Mouse (Mus musculus): ENCODE measurements around the gene Igf2bp1. TPM values are rescaled to one million over a fixed set of nuclear protein-coding genes. Genes with fewer than 3 reads are reported as not detected.

The Igf2bp1 gene
- polyA plus RNA-seq, 1 experiment: 37.9 TPM

DNA sequence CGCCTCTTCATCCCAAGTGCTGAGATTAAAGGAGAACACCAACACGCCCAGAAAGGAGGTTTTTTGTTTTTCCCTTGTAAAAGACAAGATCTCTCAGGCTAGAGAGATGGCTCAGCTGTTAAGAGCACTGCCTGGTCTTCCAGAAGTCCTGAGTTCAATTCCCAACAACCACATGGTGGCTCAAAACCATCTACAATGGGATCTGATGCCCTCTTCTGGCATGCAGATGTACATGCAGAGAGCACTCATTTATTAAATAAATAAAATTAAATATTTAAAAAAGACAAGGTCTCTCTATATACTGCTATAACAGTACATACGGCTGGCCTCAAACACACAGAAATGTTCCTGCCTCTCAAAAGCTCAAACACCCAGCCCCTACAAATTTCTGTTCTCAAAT lies 27.3 kb downstream of the Igf2bp1 start:
- 0 out of 2 replicates have a peak, but pooled peaks cover 6% of the 10 kb centered on the region for H3K4me1 ChIP-seq (ENCODE audit: control insufficient read depth, insufficient read depth, low read length)
- H3K4me3 ChIP-seq (ENCODE audit: insufficient read depth, low read length): no peak overlapping the region
- no peak overlapping the region for H3K27ac ChIP-seq (ENCODE audit: insufficient read depth, low read length)
- TF ChIP-seq POLR2A (IDR thresholded peaks at IDR 0.05; ENCODE audit: low read depth, low read length) (no peak), CTCF (IDR thresholded peaks at IDR 0.05; ENCODE audit: borderline replicate concordance, insufficient read depth, low read length) (no peak)

DNA sequence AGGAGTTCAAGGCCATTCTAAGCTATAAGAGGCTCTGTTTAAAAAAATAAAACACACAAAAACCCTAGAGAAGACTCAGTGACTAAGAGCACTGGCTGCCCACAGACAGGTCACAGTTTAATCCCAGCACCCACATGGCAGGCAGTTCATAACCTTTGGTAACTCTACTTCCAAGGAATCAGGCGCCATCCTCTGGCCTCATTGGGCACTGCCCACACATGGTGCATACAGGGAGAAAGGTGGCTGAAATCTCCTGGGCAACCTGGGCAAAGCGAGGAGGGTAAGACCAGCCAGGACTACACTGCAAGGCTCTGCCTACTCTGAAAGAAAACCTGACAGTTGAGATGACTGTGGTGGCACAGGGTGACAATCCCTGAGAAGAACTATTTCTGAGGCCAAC lies 29.4 kb downstream of the Igf2bp1 start:
- H3K4me1 ChIP-seq (ENCODE audit: control insufficient read depth, insufficient read depth, low read length): no peaks in the 10 kb centered on the region
- no peak overlapping the region for H3K27ac ChIP-seq (ENCODE audit: insufficient read depth, low read length)
- H3K4me3 ChIP-seq (ENCODE audit: insufficient read depth, low read length): no peak overlapping the region
- TF ChIP-seq CTCF (IDR thresholded peaks at IDR 0.05; ENCODE audit: borderline replicate concordance, insufficient read depth, low read length) (no peak), POLR2A (IDR thresholded peaks at IDR 0.05; ENCODE audit: low read depth, low read length) (no peak)

DNA sequence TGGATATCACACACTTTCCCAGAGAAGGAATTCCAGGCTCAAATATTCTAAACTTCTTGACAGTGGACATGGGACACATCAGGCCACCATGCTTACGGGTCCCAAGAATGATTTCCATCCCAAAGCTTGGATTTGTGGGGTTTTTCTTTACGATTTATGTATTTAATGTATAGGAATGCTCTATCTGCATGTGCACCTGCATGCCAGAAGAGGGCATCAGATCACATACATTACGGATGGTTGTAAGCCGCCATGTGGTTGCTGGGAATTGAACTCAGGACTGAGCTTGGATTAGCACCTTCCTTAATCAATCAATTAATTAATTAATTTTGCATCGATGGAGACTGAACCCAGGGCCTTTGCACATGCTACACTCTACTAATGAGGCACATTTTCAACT lies 30.0 kb downstream of the Igf2bp1 start:
- Histone ChIP-seq H3K27ac (ENCODE audit: insufficient read depth, low read length) (no peak overlapping the region), H3K4me3 (ENCODE audit: insufficient read depth, low read length) (no peak overlapping the region), H3K4me1 (ENCODE audit: control insufficient read depth, insufficient read depth, low read length) (no peaks in the 10 kb centered on the region)
- TF ChIP-seq CTCF (IDR thresholded peaks at IDR 0.05; ENCODE audit: borderline replicate concordance, insufficient read depth, low read length) (no peak), POLR2A (IDR thresholded peaks at IDR 0.05; ENCODE audit: low read depth, low read length) (no peak)

- TF ChIP-seq CTCF (IDR thresholded peaks at IDR 0.05; ENCODE audit: borderline replicate concordance, insufficient read depth, low read length): no peak
- TF ChIP-seq POLR2A (IDR thresholded peaks at IDR 0.05; ENCODE audit: low read depth, low read length): no peak
- no peak overlapping the region for H3K27ac ChIP-seq (ENCODE audit: insufficient read depth, low read length)
- no peaks in the 10 kb centered on the region for H3K4me1 ChIP-seq (ENCODE audit: control insufficient read depth, insufficient read depth, low read length)
- H3K4me3 ChIP-seq (ENCODE audit: insufficient read depth, low read length): no peak overlapping the region
Observed at GRCm38 (mm10) chr11:95973187-95973586, 32.6 kb downstream of the Igf2bp1 start.

DNA sequence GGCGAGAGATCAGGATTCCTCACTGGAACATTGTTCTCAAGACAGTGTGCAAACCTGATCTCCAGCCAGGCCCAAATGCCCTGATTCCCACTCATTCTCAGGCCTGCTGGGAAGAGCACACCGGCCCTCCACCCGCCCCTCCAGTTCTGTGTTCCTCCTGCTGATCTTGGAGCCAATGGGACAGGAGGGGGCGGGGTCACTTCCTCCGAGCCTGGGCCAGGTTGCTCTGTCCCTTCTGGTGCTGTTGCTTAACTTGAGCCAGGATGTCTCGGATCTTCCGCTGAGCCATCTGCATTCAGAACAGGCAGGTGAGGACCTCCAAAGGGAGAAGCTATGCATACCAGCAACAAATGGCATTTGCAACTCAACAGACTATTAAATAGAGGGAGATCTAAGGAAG lies 42.4 kb downstream of the Igf2bp1 start:
- H3K4me1 ChIP-seq (ENCODE audit: control insufficient read depth, insufficient read depth, low read length): no peaks in the 10 kb centered on the region
- no peak for TF ChIP-seq POLR2A (IDR thresholded peaks at IDR 0.05; ENCODE audit: low read depth, low read length)
- TF ChIP-seq CTCF (IDR thresholded peaks at IDR 0.05; ENCODE audit: borderline replicate concordance, insufficient read depth, low read length): no peak

DNA sequence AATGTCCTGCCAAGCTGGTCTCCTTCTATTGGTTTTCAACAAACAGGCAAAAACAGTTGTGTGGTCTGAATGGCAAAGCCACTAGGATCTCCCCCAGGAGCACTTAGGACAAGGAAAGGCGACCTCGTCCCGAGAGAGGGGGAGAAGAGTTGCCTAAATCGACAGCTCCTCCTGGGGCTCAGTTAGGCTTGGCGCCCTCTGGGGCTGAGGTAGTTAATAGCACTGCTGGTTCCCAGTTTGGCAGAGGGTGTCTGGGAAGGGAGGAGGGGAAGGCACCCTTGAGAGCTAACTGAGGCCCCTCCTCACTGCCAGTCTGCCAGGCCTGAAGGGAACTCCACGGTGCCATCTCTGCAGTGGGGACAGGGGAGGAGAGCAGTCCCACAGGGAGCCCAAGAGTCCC lies 46.6 kb downstream of the Igf2bp1 start:
- no peak overlapping the region for H3K4me3 ChIP-seq (ENCODE audit: insufficient read depth, low read length)
- no peaks in the 10 kb centered on the region for H3K4me1 ChIP-seq (ENCODE audit: control insufficient read depth, insufficient read depth, low read length)
- TF ChIP-seq POLR2A (IDR thresholded peaks at IDR 0.05; ENCODE audit: low read depth, low read length) (no peak), CTCF (IDR thresholded peaks at IDR 0.05; ENCODE audit: borderline replicate concordance, insufficient read depth, low read length) (no peak)
- H3K27ac ChIP-seq (ENCODE audit: insufficient read depth, low read length): no peak overlapping the region

More for the DNA sequence above, 42.4 kb downstream of the Igf2bp1 start:
- H3K27ac ChIP-seq (ENCODE audit: insufficient read depth, low read length): no peak overlapping the region
- H3K4me3 ChIP-seq (ENCODE audit: insufficient read depth, low read length): no peak overlapping the region

DNA sequence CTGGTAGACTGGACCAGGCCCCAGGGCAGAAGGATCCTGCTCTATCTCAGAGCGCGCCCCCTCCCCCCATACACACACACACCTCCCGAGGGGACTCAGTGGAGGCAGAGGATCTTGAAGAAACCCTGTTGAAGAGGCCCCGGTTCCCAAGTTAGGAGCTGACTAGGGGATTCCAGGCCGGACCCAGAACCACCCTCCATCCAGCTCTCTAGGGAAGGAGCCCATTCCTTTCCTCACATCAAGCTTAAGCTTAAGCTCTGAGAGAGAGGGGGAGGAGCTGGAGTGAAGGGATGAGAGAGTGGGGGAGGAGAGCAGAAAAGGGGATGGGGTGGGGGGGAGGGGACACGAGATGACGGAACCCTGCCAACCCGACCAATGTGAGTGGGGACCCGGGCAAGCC lies 47.5 kb downstream of the Igf2bp1 start:
- no peak overlapping the region for H3K27ac ChIP-seq (ENCODE audit: insufficient read depth, low read length)
- no peak overlapping the region for H3K4me3 ChIP-seq (ENCODE audit: insufficient read depth, low read length)
- H3K4me1 ChIP-seq (ENCODE audit: control insufficient read depth, insufficient read depth, low read length): no peaks in the 10 kb centered on the region
- TF ChIP-seq POLR2A (IDR thresholded peaks at IDR 0.05; ENCODE audit: low read depth, low read length): no peak
- no peak for TF ChIP-seq CTCF (IDR thresholded peaks at IDR 0.05; ENCODE audit: borderline replicate concordance, insufficient read depth, low read length)

DNA sequence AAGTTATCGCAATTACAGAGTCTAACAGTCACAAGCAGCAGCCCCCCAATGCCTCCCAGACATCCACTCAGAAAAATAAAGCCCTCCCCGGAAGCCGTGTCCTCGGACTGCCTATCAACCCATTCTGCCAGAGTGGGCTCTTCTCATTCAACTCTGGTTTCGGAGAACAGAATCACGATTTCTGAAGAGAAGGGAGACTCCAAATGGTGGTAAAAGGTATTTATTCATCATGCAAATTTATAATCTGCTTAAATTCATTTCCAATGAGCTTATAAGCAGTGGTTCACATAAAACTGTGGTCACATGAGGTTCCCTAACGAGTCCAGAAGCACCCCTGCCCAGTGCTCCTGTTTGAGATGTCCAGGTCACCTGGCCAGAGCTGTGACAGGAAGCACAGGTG lies 48.3 kb downstream of the Igf2bp1 start:
- Histone ChIP-seq H3K27ac (ENCODE audit: insufficient read depth, low read length) (no peak overlapping the region), H3K4me1 (ENCODE audit: control insufficient read depth, insufficient read depth, low read length) (no peaks in the 10 kb centered on the region), H3K4me3 (ENCODE audit: insufficient read depth, low read length) (no peak overlapping the region)
- TF ChIP-seq POLR2A (IDR thresholded peaks at IDR 0.05; ENCODE audit: low read depth, low read length): no peak
- TF ChIP-seq CTCF (IDR thresholded peaks at IDR 0.05; ENCODE audit: borderline replicate concordance, insufficient read depth, low read length): no peak

GRCm38 (mm10) chr11:95953313-95953712 lies 52.4 kb downstream of the Igf2bp1 start:
- H3K27ac ChIP-seq (ENCODE audit: insufficient read depth, low read length): no peak overlapping the region
- TF ChIP-seq CTCF (IDR thresholded peaks at IDR 0.05; ENCODE audit: borderline replicate concordance, insufficient read depth, low read length) (no peak), POLR2A (IDR thresholded peaks at IDR 0.05; ENCODE audit: low read depth, low read length) (no peak)

GRCm38 (mm10) chr11:95945838-95946472 lies 59.8 kb downstream of the Igf2bp1 start:
- no peaks in the 10 kb centered on the region for H3K4me1 ChIP-seq (ENCODE audit: control insufficient read depth, insufficient read depth, low read length)
- no peak overlapping the region for H3K27ac ChIP-seq (ENCODE audit: insufficient read depth, low read length)
- no peak for TF ChIP-seq CTCF (IDR thresholded peaks at IDR 0.05; ENCODE audit: borderline replicate concordance, insufficient read depth, low read length)
- H3K4me3 ChIP-seq (ENCODE audit: insufficient read depth, low read length): no peak overlapping the region

More at GRCm38 (mm10) chr11:95953313-95953712, 52.4 kb downstream of the Igf2bp1 start:
- Histone ChIP-seq H3K4me1 (ENCODE audit: control insufficient read depth, insufficient read depth, low read length) (no peaks in the 10 kb centered on the region), H3K4me3 (ENCODE audit: insufficient read depth, low read length) (no peak overlapping the region)
